Mouse (Mus musculus) C2C12 (cell line): ENCODE measurements at regions not wholly inside any gene's neighbourhood (a gene's known extent, or its start where the extent isn't known, plus 50 kb on each side); places are given as distances from the start of the nearest gene placed in this dataset.

Experiments used
- CEBPB ChIP-seq: IDR thresholded peaks from one replicate; pipeline ENCODE4 v1.6.1; 2011; ENCODE audit warnings: low read depth, mild to moderate bottlenecking, control low read depth, moderate library complexity
- CTCF ChIP-seq: IDR thresholded peaks from one replicate; pipeline ENCODE4 v1.5.1; 2011; ENCODE audit not compliant: control insufficient read depth, insufficient read depth, insufficient read length
- USF1 ChIP-seq: IDR thresholded peaks from one replicate; pipeline ENCODE4 v1.6.1; 2011; ENCODE audit warnings: low read depth, mild to moderate bottlenecking, control low read depth, moderate library complexity

- TF ChIP-seq CTCF (no peak), USF1 (no peak), CEBPB (no peak)
These were observed 76.6 kb upstream of the Plcl2 start for GRCm38 (mm10) chr17:50432559-50432958.
